Mouse (Mus musculus): ENCODE results near the gene Gga3. TPM values are rescaled to one million over a fixed set of nuclear protein-coding genes. Genes with fewer than 3 reads are reported as not detected.

The Gga3 gene
- polyA plus RNA-seq, 3 experiments from 2014 or later: 24.8 to 36.2 (median 35.0) TPM

GRCm38 (mm10) chr11:115555717-115556116 lies 48.1 kb downstream of the Gga3 start:
- no peak for ATAC-seq

GRCm38 (mm10) chr11:115552783-115553182 lies 51.1 kb downstream of the Gga3 start:
- ATAC-seq: no peak

DNA sequence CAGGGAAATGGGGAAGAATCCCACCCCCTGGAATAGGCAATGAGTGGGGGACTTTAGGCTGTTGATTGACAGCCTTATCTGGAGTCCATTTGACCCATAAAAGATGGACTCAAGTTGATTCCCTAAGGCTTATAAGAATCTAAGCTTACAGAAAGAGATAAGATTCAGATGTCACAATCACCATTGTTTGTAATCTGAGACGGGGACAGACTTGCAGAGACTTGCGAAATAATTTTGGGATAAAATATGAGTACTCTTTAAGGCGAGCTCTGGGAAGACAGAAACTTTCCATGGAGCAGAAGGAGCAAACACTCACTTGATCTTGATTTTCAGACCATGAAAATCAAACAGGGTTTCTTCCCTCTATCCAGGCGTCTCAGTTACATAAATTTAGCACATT lies 60.3 kb downstream of the Gga3 start:
- no peak for ATAC-seq

DNA sequence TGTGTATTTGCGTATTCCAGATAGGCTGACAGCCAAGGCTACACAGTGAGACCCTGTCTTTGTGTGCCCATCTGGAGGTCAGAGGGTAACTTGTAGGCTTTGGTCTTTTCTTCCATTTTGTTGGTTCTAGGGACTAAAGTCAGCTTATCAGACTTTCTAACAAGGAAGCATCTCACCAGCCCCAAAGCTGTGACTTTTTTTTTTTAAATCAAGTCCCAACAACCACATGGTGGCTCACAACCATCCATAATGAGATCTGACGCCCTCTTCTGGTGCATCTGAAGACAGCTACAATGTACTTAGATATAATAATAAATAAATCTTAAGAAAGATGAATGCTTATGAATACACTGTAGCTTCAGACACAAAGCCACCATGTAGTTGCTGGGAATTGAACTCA lies 65.8 kb downstream of the Gga3 start:
- ATAC-seq: no peak

- no peak for ATAC-seq
These were observed 66.8 kb downstream of the Gga3 start for GRCm38 (mm10) chr11:115536856-115537568.

DNA sequence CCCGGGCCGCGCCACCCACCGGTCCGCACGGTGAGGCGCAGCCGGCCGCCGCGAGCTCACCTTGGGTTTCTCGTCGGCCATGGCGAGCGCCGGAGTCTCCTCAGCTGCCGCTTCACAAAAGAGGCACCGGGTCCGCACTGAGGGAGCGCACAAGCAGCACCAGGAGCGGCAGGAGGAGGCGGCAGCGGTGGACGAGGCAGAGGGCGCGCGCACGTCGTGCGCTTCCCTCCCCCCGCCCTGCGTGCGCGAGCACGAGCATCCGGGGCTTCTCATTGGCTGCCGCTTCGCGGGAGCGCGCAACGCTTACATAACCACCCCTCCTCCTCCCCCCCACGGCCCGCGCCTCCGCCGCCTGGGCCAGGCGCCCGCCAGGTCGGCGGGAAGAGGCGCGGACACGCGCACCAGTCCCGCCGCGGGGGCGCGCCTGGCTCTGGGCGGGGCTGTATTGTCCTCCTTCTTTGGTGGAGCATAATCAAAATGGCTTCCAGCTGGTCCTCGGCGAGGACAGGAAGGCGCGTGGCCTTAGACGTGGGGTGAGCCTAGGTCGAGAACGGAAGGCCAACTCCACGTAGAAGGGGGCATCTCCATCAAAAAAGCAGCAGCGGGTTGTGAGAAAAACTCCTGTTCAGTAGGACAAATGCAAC lies 67.7 kb downstream of the Gga3 start, which contains the start of gene Sumo2:
Gene Sumo2 (minus strand): TSS at position 239 of the 644 bp plus-strand sequence.
- peak; percentile 79 for ATAC-seq

- ATAC-seq: peak; percentile 44
These were observed 68.3 kb downstream of the Gga3 start for GRCm38 (mm10) chr11:115535401-115536037.

- no peak for ATAC-seq
These were observed 69.0 kb downstream of the Gga3 start for GRCm38 (mm10) chr11:115534759-115535371.

Other genes with a start within 250 kb of the Gga3 start
- gene Hid1, start 236.3 kb downstream of the Gga3 start, polyA plus RNA-seq (2017; shearing (Covaris generic)): 1 to 10 TPM; 1.9 to 3.4 (median 2.6) TPM
- gene Cdr2l, start 222.1 kb downstream of the Gga3 start, polyA plus RNA-seq (2017; shearing (Covaris generic)): not detected
- 100 to 1,000 TPM; 173 to 208 (median 179) TPM for gene Mrpl58, start 200.3 kb downstream of the Gga3 start, polyA plus RNA-seq (2017; shearing (Covaris generic))
- 100 to 1,000 TPM; 696 to 777 (median 721) TPM for gene Atp5h, start 184.1 kb downstream of the Gga3 start, polyA plus RNA-seq (2017; shearing (Covaris generic))
- gene Kctd2, start 183.9 kb downstream of the Gga3 start, polyA plus RNA-seq (2017; shearing (Covaris generic)): 10 to 100 TPM in 2 of 3 experiments, 1 to 10 TPM in 1; 5.6 to 15.7 (median 14.9) TPM
- not detected for gene Trim80, start 163.5 kb downstream of the Gga3 start, polyA plus RNA-seq (2017; shearing (Covaris generic))
- gene Slc16a5, start 141.6 kb downstream of the Gga3 start, polyA plus RNA-seq (2017; shearing (Covaris generic)): 1 to 10 TPM; 1.1 to 3.5 (median 2.8) TPM
- gene Armc7, start 128.4 kb downstream of the Gga3 start, polyA plus RNA-seq (2017; shearing (Covaris generic)): 10 to 100 TPM; 68.2 to 95.6 (median 70.3) TPM
- 100 to 1,000 TPM; 242 to 269 (median 245) TPM for gene Nt5c, start 112.2 kb downstream of the Gga3 start, polyA plus RNA-seq (2017; shearing (Covaris generic))
- 100 to 1,000 TPM; 619 to 638 (median 633) TPM for gene Jpt1, start 89.7 kb downstream of the Gga3 start, polyA plus RNA-seq (2017; shearing (Covaris generic))
- 100 to 1,000 TPM; 668 to 906 (median 737) TPM for gene Sumo2, start 67.8 kb downstream of the Gga3 start, polyA plus RNA-seq (2017; shearing (Covaris generic))
- 10 to 100 TPM; 46.0 to 56.8 (median 53.8) TPM for gene Nup85, start 39.6 kb downstream of the Gga3 start, polyA plus RNA-seq (2017; shearing (Covaris generic))
- gene Mrps7, start 126 bp downstream of the Gga3 start, polyA plus RNA-seq (2017; shearing (Covaris generic)): 10 to 100 TPM; 22.9 to 31.7 (median 27.9) TPM
- gene Mif4gd, start 8.9 kb upstream of the Gga3 start, polyA plus RNA-seq (2017; shearing (Covaris generic)): 100 to 1,000 TPM; 192 to 274 (median 231) TPM
- 10 to 100 TPM; 69.3 to 87.8 (median 80.1) TPM for gene Slc25a19, start 24.2 kb upstream of the Gga3 start, polyA plus RNA-seq (2017; shearing (Covaris generic))
- 10 to 100 TPM; 31.7 to 35.5 (median 33.8) TPM for gene Grb2, start 104.5 kb upstream of the Gga3 start, polyA plus RNA-seq (2017; shearing (Covaris generic))
- 10 to 100 TPM; 10.6 to 12.7 (median 11.5) TPM for gene Tmem94, start 161.4 kb upstream of the Gga3 start, polyA plus RNA-seq (2017; shearing (Covaris generic))
- gene Caskin2, start 209.6 kb upstream of the Gga3 start, polyA plus RNA-seq (2017; shearing (Covaris generic)): 1 to 10 TPM in 1 of 3 experiments, under 1 TPM in 2; 0.58 to 1.2 (median 0.87) TPM
- gene Tsen54, start 210.7 kb upstream of the Gga3 start, polyA plus RNA-seq (2017; shearing (Covaris generic)): 10 to 100 TPM in 2 of 3 experiments, 1 to 10 TPM in 1; 9.8 to 13.2 (median 10.8) TPM
- 1 to 10 TPM; 7.0 to 9.7 (median 9.6) TPM for gene Llgl2, start 220.0 kb upstream of the Gga3 start, polyA plus RNA-seq (2017; shearing (Covaris generic))

All from inflammation-experienced regulatory T-cells, adult 6 months (primary cell).